Mouse (Mus musculus) liver (tissue): ENCODE data around the gene Dupd1.
A peak's percentile ranks its signal among the peaks of the same experiment; 100 is the strongest.

Experiments used
- DNase-seq: peaks from one replicate; pipeline ENCODE4 v3.0.0-alpha.2; 2020; ENCODE audit warnings: mixed read lengths

The Dupd1 gene

GRCm38 (mm10) chr14:21720430-21721205, 6.2 kb upstream of the Dupd1 start:
- no peak for DNase-seq

DNA sequence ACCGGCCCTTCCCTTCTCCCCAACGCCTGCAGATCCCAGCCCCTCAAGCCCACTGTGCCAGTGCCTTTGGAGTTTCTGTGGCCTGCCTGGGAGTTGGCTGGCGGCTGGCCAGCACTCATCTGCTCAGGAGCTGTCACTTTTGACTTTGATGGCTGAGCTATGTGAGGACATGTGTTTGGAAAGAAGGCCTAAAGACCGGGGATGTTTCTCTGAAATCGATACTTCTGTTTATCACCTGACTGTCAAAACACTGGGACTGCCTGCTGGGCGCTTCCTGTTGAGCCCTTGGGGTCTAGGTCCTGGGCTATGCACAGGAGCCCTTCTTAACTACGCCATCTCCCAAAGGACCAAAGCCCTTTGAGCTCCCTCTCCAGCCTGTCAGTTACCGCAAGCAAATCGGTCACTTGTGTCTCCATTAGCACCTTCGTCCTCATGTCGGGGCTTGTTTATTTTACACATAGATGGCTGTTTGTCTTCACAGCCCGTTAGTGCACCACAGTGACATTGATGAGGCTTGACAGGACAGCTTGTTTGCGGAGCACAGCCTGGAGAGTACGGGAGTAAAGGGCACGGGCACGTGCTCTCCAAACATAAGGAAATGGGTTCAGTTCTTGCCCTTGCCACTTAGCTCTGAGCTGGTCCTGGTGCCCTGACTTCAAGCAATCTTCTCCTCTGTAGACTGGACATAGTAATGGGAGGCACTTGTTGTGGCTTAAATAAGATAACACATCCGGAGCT, 5.4 kb upstream of the Dupd1 start:
- DNase-seq = no peak

GRCm38 (mm10) chr14:21711231-21711630, 3.1 kb downstream of the Dupd1 start:
- DNase-seq = no peak

DNA sequence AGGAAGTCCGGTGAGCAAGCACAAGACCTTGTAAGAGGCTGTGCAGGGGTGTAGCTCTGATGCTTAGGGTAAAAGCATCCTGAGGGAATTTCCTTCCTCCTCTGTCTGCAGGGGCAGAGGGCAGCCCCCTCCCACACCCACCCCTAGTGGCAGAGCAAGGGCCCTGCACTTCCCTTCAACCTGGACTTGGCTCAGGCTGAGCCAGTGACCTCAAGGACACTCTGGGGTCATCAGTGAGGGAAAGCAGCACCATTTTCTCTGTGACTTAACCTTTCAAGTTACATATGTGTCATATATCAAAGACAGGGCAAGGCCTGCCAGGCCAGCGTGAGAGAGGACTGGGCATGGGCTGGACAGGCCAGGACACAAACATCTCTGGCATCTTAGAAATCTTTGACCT, 4.8 kb downstream of the Dupd1 start:
- no peak for DNase-seq

DNA sequence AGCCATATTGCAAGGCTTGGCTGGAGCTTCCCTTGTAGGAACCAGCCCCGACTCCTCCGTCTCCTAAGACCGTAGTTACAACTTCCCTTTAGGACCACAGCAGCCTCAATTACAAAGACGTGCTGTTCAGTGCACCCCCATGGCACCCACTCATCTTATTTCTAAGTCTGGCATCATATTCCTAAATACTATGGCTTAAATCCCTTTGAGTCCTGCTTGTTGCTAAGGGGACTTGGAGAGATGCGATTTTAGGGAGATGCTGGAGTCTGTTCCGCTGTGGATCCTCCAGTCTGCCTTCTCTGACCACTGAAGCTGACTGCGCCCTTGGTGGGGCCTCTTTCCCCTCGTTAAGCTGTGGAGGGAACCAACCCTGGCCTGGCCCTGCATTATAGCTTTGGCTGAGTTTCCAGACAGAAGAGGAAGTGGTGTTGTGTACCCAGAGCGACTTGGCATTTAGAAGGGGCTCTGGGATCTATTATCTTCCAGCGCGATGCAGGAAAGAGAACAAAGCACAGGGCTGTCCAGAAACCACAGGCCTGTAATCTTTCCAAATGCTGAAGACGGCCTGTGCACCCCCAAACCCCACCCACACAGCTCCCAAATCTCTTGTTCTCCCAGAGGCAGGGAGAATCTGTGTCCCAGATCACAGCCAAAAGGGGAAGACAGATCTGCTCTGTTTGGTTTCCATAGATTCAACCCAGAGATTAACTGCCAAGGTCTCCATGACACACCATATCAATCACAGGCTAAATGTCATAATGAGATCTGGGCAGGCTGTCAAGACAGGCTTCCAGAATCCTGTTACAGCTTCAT, 7.4 kb downstream of the Dupd1 start:
- DNase-seq = peak; percentile 43

DNA sequence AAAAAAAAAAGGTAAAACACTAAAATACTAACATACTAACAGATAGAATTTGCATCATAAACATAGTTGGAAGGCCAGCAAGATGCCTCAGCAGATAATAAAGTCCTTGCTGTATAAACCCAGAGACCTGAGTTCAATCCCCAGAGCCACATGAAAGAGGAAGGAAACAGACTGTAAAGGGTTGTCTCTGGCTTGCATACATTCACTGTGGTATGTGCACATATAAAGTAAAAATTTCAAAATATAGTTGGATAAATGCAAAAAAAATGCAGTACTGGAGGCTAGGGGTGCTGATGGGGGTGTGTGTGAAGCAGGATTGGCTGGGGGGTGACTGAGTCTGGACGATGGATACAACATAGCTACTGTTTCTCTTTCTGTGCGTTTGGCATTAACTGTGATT, 8.9 kb downstream of the Dupd1 start:
- no peak for DNase-seq

DNA sequence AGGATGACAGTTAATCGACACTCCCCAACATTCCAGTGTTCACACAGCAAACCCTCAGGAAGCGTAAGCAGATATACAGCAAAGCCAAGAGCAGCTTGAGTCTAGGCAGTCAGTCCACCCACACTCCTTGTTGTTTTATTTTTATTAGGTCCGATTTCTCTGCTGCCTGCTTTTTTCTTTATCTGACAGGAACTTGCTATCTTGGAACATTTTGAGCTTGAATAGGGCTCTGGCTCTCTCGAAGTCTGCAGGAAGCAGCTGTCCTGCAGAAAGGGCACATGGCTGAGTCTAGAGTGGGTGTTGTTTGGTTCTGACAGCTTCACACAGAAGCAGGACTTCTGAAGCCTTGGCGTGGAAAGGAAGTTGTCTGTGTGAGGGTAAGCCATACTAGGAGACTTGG, 11.1 kb downstream of the Dupd1 start:
- no peak for DNase-seq

- DNase-seq = no peak
Measured at GRCm38 (mm10) chr14:21702691-21703090, 11.7 kb downstream of the Dupd1 start.

- DNase-seq = no peak
Measured at GRCm38 (mm10) chr14:21696186-21696830, 18.1 kb downstream of the Dupd1 start.

- DNase-seq = no peak
Measured at GRCm38 (mm10) chr14:21695020-21695419, 19.4 kb downstream of the Dupd1 start.

DNA sequence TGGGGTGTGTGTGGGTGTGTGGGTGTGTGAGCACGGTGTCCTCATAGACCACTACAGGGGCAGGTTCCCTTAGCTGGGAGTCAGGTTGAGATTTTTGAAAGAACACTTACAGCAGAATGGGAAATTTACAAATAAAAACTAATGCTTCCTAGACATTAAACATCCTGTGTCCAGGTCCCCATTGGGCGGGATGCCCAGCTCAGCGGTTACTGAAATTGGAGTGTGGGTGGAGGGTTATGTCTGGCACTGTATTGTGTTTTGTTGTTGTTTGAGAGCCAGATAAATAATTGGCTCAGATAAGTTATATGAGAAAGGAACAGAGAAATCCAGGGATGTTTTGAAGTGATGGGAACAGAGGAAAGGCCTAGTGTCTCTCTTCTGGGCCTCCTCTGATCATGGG, 23.3 kb downstream of the Dupd1 start:
- DNase-seq = no peak

- DNase-seq = peak; percentile 47
Measured at GRCm38 (mm10) chr14:21686376-21687279, 27.7 kb downstream of the Dupd1 start.

DNA sequence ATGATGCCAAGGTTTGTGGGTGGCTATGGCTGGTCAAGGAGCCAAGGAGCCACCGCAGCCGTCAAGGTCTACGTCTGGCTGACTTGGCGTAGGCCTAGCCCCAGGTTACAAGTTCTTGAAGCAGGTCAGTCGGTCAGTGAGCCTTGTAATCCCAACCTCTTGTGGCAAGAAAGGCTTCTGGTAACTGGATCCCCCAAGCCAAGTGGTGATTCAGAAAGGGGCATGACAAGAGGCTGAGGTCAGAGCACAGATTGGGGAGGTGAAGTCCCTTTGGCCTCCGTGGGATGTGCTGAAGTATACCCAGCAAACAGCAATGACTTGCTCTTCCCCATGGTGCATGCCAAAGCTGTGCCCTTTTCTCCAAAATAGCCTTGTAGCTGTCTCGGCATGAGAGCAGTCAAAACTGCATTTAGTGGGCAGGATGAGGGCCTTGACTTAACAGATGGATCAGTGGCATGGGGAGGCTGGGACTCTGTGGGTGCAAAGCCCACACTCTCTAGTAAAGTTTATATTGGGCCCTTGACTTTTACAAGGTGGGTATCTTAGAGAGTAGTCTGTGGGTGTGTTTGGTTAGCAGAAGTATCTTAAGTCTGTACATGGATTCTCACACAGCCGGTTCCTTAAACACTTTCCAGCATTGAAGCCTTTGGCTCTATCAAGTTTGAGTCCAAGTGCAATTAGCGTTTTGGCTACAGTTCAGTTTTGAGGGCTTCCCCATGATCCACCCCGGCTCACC, 28.8 kb downstream of the Dupd1 start:
- no peak for DNase-seq

DNA sequence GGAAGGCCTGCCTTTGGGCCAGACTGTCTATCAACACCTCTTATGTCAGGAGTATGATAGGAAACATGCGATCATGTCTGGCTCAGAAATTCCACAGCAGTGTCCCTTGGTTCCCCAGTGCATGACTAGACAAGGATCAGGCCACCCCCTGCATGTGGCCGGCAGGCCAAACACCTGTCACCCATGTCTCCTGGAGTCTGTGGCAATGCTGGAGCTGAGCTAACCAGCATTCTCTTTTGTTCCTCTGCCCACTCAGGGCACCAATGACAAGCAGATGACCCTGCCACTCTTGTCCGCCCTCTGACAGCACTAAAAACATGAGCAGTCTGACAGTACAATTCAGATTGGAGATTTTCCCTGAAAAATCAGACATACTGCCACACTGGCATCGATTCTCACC, 30.5 kb downstream of the Dupd1 start:
- DNase-seq = no peak

DNA sequence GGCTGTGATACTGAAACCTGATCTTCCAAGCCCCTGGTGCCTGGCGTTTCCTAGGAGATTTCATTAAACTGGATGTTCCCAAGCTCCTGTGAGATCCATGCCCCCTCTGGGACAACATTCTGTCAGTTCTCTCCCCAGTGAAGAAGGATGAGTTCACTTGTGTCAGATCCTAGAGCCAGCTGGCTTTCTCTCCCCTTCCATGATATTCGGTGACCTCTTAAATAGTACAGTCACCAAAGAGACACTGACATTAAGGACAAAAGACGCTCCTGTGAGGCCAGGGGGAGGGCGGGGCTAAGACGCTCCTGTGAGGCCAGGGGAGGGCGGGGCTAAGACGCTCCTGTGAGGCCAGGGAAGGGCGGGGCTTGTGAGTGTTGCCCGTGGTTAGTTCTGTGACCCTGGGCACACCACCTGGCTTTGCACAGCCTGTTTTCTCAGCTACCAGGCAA, 31.7 kb downstream of the Dupd1 start:
- DNase-seq = peak; percentile 91

DNA sequence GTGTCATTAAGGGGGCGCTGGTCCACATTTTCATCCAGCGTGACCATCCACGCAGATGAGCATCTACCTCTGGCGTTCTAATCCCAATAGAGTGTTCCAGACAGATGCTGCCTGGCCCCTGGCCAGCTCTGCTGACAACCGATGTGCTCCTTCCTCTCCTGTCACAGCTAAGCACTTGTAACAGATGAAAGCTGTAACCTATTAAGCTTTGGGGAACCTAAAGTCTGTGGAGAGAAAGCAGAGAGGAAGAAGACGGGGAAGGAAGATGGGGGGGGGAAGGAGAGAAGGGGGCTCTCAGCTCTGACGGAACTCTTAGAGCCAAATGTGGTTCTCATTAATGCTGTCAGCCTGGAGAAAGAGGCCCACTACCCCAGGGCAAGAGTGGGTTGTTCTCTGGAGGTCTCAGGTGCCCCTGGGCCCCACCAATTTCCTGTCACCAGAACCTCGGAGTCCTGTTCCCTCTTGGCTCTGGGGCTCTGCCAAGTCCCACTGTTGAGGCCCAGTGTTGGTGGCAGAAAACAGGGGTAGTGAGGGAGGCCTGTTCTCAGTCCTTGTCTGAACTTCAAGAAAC, 34.7 kb downstream of the Dupd1 start:
- DNase-seq = peak; percentile 26

DNA sequence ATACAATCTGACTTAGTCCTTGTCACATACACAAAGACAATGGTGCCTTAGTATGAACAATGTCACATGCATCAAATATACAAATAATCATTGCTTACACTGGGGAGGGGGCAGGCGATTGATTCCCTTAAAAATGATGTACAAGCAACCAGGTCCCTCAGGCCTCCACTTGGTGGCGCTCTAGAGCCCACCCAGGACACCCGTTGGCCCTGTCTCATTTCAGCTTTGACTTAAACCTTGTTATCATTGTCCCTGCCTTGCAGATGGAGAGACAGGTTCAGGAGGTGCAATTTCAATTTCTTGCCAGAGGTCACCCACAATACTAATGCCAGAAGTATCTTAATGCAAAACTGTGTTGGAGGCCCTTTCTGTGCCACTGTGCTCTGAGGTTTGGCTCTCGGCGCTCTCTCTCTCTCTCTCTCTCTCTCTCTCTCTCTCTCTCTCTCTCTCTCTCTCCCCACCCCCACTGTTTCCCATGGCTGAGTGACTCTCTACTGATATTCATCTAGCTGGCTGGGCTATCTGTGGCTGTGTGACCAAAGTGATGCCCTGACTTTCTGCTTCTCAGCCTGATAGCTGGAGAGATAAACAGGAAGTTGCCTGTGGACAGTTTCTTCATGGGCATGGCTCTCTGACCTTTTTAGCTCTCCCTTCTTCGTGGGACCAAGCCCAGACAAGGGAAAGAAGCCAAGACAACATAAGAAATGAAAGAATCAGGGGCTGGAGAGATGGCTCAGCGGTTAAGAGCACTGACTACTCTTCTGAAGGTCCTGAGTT, 35.7 kb downstream of the Dupd1 start:
- peak; percentile 63 for DNase-seq

- DNase-seq = no peak
Measured at GRCm38 (mm10) chr14:21676223-21676622, 38.2 kb downstream of the Dupd1 start.

DNA sequence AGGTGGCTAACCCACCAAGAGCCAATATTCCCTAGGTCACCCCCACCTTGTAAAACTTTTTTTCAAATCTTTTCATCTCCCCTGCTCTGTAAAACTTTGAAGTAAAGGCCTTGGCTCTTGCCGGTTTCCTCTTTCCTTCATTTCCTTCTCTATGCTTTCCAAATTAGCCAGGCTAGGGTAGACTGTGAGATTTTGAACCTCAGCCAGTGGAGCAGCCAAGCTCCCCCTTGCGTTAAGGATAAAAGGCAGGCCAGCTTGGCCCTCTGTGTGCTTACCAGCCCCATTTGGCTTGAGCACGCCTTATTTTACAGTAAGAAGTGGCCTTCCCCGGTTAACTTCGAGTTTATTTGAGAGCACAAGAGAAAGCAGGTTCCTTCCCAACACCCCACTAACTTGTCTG, 39.9 kb downstream of the Dupd1 start:
- DNase-seq = no peak

DNA sequence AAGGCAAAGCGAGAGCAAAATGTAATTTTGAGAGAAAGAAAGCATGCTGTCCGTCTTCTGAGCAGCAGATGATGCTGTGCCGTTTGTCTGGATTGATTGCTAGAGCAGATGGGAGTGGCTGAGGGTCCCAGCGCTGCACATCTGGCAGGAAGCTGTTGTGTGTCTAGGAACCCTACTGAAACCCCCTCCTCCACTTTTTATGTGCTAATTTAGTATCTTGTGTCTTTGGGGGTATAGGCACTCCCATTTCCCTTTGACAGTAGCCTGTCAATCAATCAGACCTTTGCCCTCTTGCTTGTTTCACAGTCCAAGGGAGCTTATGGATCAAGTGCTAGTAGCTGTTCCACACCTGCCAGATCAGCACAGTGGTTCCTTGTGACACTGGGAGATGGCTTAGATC, 41.3 kb downstream of the Dupd1 start:
- no peak for DNase-seq
